Mouse (Mus musculus): ENCODE results near the gene 1810010D01Rik.

- TF ChIP-seq CTCF (IDR thresholded peaks at IDR 0.05; ENCODE audit: low read depth, low read length) (no peak), POLR2A (IDR thresholded peaks at IDR 0.05; ENCODE audit: extremely low read depth, insufficient read depth, low read length) (no peak)
Observed at GRCm38 (mm10) chr7:145240929-145241328, 33.0 kb upstream of the 1810010D01Rik start.

Data from liver, adult 2 months (tissue).